Mouse (Mus musculus): ENCODE measurements at regions not wholly inside any gene's neighbourhood (a gene's known extent, or its start where the extent isn't known, plus 50 kb on each side); places are given as distances from the start of the nearest gene placed in this dataset.

DNA sequence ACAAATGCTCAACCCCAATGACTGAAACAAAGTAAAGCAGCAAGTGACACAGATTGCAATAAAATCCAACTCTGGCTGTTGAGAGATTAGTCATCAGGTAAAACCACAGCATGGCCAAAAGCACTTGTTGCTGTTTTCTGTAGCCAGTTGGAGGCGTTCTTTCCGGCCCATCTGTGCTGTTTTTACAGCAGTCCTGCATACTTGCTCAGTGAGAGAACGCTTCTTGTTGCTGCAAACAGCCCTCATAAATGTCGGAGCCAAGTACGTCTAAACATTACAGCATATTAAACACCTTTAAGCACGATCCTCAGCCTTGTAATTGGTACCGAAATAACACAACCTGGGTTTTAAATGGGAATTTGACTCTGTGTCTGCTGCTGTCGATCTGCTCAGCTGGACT, 65.6 kb upstream of the Hs3st3a1 start:
- peak; percentile 3 to 56 for DNase-seq (ENCODE audit: low spot score in 2 of 2)

DNA sequence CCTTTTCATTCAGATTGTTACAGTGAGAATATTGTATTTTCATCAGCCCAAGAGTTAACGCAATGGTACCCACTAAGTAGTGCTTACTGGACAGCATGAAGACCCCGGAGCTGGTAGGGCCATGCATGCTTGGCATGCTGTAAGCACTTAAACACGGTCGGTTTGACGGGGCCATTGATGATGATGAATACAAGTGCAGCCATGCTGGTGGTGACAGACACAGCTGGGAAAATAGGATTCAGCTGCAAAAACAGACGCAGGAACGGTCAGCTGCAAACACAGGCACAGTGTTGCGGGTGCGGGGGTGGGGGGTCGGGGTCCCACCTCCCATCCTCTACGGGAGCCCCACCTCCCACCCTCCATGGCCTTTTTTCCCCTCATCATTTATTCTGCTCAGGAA, 99.7 kb upstream of the Hs3st3a1 start:
- no peak for DNase-seq (ENCODE audit: low spot score in 2 of 2)

DNA sequence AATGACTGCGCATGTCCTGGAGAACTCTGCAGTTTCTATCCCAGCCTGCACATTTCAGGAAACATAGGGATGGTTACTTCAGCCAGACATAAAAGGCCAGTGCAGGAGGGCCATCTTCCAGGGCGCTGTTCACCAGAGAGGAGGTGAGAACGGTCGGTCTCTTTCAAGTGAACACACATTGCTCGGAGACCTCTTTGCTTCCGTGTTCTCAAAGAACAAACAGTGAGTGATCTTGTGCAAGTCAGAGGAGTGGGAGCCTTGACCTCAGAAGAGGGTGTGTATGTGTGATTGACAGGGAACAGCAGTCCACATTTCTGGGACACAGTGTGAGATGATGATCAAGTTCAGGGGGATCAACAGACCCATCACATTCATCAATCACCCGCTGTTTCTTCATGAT, 102.7 kb upstream of the Hs3st3a1 start:
- no peak for DNase-seq (ENCODE audit: low spot score in 2 of 2)

DNA sequence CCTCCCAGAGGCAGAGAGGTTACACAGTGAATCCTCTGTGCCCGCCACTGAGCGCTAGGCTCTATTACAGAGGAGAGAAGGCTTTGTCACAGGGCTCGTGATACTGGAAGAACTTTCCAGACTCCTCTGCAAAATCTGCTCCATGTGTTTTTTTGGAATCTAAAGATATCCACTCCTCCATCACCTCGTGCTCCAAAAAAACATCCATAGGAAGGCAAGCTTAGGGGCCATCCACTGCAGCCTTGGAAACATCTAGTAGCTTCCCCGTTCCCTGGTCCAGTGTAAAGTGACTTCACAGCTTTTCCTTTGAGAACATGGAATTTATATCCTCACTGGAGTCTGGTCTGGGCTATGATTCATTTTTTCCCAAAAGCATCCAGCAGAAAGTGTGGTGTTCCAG, 103.3 kb upstream of the Hs3st3a1 start:
- peak; percentile 6 to 59 for DNase-seq (ENCODE audit: low spot score in 2 of 2)

DNA sequence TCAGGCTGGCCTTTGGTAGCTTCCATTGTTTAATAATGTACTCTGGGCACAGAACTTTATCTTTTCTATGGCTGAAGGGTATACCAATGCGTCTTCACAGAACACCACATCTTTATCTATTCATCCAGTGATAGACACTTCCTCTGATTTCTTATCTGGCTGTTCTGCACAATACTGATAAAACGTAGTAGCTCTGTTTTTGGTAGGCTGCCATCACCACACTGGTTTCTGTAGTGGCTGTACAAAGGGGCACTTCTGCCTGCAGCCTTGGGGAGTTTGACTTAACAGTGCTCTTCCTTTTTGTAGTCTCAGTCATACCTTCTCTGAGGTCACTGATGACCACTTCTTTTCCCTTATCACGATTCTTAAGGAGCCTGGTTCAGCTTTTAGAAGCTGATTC, 106.0 kb upstream of the Hs3st3a1 start:
- DNase-seq (ENCODE audit: low spot score in 2 of 2) = no peak

DNA sequence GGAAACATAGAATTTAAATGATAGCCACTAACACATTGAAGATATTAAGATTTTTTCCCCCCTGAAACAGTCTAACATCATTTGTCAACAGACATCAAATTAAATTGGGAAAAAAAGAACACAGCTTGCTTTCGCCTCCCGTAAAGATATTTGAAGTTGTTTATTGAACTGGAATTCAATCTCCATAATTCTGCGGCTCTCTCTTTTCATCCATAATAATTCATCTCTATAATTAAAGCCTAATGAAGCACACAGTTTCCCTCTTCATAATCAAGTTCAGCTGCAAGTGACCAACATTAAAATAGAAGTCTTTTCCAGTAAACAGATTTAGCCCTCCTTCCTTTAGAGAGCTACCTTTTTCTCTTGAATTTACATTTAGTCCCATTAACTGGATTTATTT, 107.4 kb upstream of the Hs3st3a1 start:
- DNase-seq (ENCODE audit: low spot score in 2 of 2) = no peak

DNA sequence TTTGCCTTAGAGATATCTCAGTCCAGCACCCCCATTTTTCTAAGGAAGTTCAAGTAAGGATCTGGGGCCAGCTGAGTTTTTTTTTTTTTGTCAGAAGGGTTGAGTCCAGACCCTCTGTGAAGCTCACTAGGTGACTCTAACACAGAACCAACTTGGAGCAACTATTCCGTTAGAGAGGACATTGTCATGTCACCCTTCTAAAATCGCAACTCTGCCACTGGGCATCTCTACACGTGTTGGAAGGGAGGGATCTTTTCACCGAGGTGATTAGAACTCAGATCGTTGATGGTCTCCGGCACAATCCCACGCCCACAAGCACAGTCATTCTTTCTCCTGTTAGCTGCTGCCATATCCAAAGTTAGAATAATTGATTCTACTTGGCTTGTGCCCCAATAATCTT, 108.5 kb upstream of the Hs3st3a1 start:
- DNase-seq (ENCODE audit: low spot score in 2 of 2) = no peak

DNA sequence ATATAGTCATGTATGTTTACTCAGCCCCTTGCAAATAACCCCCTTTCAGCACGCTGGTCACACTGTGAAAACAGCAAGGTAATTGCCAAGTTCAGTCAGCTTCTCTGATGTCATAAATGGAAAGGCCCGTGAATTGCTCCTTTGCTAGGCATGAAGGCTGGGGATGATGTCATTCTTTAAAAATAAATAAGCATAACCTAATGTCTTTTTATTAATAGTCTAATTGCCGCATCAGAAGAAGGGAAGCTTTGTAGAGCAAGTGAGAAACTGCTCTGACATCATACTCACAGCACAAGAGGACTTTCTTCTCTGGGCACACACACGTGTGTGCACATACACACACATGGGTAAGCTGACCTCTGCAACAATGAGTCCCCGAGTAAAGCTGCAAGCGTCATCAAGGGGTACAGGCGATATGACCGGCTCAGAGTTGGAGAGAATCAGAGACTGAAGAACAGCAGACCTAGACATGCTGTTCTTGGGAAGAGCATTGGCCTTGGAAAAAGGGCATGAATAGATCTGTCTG, 113.2 kb upstream of the Hs3st3a1 start:
- DNase-seq (ENCODE audit: low spot score in 2 of 2) = no peak

DNA sequence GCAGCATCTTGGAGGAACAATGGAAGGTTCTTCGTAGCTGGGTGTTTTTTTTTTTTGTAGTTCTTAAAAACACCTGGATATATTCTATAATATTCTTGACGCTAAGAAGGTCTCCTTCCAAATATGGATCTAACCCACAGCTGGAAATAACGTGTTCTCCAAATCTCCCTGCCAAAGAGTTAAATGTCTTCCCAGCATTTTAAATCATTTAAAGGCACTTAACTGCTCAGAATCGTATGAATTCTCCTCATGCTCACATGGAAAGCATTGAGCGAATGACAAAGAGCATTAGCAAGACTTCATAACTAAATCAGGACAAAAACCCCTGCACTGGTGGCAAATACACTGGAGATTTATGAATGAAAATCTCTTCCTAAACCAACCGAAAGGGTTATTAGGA, 117.7 kb upstream of the Hs3st3a1 start:
- DNase-seq (ENCODE audit: low spot score in 2 of 2) = no peak

DNA sequence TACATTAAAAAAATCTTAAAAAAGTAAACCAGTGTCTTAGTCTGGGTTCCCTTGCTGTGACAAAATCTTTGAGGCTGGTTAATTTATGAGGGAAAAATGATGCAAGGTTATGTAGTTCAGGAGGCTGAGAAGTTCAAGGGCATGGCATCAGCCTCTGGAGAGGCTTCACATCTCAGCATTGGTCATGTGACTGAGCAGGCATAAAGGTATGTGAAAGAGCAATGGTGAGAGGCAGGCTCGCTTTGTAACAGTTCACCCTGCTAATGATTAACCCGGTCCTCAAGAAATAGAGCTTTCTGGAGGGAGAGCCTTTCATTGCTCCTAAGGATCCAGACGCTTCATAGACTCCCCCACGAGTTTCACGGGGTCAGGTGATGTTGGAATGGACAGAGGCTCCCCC, 120.1 kb upstream of the Hs3st3a1 start:
- DNase-seq (ENCODE audit: low spot score in 2 of 2) = no peak

DNA sequence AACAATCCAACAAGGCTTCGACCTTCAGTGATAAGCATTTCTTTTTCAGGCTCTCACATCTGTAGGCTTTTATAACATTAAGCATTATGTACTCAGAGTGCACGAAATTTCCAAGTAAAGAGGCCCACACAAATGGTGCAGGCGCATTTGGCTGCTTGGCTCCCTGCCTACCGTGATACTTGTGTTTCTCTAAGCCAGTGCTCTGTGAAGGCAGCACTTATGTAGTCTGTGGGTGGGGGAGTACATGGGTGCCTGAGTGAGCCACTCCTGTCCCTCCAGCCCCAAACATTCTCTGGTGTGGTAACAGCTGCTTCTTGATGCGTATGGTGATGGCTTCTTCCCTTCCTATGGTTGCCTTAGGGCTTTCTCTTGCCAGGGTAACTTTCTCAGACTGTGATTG, 121.9 kb upstream of the Hs3st3a1 start:
- no peak for DNase-seq (ENCODE audit: low spot score in 2 of 2)

DNA sequence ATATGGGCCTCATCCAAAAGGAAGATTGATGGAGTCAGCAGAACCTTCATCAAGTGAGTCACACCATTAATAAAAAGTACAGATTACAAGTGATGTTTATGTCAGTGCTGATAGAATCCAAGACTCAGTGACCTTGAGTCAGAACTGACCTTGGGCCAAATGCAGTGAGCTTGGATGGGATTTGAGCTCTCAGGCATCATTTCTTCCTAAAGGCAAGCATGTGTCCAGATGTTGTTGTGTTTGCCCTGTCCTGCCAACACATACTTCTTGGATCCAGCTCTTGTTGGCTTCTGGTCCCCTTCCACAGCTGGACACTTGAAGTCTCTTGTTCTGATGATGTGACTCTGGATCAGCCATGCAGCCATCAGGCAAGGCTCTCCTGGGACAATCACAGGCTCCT, 125.3 kb upstream of the Hs3st3a1 start:
- no peak for DNase-seq (ENCODE audit: low spot score in 2 of 2)

DNA sequence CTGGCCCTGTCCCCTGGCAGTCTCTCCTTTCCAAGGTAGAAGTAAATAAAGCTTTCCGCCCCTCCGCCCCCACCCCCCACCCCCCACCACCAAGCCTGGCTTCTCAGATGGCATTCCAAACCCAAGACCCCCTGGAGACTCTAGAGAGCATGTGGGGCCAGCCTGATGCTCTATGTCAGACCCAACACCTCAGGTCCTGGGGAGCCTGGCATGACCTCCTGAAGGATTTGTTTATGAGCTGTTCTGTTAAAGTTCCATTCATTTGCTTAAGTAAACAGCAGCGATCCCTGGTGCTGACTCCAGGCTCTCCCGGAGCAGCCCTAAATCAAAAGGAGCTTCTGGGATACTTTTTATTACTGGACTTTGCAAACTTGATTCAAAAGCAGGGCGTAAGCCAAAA, 137.3 kb upstream of the Hs3st3a1 start:
- DNase-seq (ENCODE audit: low spot score in 2 of 2) = no peak

DNA sequence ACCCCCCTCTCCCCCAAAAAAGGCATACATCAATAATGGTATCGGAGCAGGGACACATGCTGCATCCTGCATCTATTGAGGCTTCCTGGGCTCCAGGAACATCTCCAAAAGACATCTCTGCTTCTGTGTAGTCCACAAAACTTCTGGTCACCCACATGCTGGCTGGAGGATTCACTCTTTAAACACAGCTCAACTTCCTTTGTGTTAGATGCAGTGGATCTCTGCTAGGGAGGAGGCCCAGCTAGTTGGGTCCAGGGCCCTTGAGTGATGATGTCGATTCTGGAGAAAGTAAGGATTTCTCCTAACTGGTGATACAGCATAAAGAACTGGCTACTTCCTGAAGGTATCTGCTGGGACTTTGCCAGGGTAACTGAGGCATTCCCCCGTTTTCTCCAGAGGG, 146.9 kb upstream of the Hs3st3a1 start:
- DNase-seq (ENCODE audit: low spot score in 2 of 2) = no peak

DNA sequence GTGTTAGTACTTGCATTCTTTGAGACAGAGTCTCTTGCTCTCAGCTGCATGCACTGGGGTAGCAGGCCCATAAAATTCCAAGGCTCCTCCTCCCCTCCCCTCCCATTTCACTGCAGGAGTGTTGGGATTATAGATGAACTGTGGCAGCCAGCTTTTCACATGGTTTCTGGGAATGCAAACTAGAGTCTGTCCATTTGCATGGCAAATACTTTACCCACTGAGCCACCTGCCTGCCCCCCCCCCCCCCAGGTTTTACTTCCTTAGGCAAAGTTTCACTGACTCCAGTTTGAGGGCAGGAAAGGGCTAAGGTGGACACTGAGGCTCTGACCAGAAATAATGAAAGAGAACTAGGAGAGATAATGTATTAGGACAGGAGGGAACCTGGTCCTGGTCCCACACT, 147.6 kb upstream of the Hs3st3a1 start:
- no peak for DNase-seq (ENCODE audit: low spot score in 2 of 2)

DNA sequence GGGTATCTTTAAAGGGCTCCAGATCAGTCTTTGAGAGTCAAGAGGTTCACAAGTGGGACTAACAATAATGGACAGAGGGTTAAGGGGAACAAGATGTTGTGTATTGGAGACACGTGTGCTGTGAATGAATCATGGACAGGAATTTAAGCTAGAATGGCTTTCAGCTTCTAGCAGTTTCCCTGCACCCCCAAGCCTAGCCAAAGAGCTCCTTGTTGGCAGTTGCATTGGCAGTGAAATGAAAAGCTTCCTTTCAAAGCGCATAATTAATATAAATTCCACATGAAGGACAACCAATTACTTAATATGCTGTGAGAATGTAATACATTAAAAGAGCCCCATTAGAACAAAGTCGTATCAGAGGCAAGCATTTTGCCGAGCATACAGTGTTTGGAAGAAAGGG, 153.4 kb upstream of the Hs3st3a1 start:
- no peak for DNase-seq (ENCODE audit: low spot score in 2 of 2)

DNA sequence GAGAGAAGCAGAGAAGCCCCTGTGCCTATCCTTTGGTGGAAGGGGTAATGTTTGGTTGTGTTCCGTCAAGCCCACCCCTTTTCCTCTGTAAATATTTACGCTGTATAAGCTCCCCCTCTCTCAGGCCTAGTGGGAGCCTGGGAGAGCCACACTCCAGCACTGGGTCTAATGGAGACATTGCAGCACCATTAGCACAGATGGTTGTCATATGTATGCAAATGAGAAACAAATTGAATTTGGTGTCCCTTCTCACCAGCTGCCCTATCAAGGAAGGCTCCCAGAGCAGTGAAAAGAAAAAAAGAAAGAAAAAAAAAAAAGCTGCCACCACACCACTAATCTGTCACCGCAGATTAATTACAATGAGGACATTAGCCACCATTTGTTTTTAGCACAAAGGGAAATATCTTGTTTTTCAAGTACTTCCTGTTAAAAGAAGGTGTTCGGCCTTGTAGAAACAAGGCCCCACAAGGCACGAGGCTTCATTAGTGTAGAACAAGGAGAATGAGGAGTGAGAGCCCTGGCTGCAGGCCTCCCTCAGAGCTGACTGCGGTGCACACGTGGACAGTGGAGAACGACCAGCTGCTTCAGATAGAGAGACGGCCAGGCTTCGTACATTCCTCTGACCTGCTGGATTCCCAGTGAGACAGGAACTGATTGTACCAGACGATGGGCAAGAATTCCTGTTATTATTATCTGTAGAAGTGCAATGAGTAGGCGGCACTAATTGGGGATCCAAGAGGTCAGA, 156.7 kb upstream of the Hs3st3a1 start:
- DNase-seq (ENCODE audit: low spot score in 2 of 2) = no peak

DNA sequence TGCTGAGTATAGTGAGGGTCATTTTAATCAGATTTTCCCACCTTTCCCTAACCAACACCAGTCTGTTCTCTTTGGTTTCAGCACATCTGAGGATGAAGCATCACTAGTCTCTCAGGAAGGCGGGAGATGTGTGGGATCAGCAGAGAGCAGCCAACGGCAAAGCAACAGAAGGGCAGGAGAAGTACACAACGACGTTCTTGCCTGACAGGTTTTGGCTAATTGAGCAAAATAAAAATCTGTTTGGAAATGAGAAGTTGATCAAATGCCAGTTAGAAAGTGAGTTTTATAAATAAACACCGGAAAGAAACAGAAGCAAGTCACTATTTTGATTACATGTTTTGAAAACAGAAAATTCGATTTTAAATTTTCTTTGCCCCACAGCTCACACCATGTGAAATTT, 161.4 kb upstream of the Hs3st3a1 start:
- no peak for DNase-seq (ENCODE audit: low spot score in 2 of 2)

DNA sequence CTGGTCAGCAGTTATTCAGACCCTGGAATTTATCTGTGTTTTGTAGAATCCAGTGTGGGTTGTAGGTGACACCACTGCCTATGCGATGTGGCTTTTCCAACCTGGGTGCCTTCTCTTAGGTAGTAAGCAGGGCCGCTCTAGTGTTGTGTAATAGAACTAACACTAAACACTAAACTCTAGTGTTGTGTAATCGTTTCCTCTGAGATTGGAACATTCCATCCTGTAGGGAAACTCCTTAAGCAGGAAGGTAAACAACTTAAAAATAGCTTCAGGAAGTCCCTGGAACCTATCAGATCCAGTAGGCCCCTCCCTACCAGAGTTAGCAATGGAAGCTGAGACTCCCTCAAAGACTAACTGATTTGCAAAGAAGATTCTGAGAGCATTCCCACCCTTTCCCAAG, 161.9 kb upstream of the Hs3st3a1 start:
- no peak for DNase-seq (ENCODE audit: low spot score in 2 of 2)

DNA sequence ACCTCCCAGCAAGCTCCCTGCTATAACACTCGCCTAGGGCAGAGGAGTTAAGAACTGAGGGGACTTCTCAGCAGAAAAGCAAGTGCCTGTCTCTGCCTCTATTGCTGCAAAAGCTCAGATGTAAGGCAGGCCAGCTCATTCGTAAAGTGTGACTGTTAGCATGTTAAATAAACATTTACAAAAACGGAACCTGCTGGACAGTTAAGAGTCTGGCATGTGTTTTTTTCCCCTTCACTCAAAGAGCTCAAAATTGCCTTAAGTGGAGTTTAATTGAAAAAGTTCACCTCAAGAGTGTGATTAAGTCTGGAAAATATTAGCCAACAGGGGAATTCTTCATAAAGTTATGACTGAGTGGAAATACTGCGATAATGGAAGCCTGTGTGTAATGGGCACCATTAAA, 167.0 kb upstream of the Hs3st3a1 start:
- DNase-seq (ENCODE audit: low spot score in 2 of 2) = no peak

DNA sequence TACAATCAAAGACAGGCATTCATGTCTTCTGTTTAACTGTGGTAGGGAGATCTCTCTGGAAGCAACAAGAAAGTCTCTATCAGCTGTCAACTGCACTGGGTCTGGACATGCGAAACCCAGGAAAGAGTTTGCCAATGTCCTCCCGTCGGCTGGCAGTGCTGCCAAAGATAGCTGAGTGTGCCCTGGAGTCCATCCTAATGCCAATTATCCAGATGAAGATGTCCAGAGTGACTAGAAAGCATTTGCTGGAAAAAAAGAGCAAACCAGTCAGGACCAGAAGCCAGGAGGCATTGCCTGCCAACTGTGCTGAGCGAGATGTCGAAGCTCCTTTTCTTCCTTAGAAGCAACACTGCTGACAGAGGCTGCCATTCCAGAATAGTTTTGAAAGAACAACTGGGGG, 167.6 kb upstream of the Hs3st3a1 start:
- no peak for DNase-seq (ENCODE audit: low spot score in 2 of 2)

DNA sequence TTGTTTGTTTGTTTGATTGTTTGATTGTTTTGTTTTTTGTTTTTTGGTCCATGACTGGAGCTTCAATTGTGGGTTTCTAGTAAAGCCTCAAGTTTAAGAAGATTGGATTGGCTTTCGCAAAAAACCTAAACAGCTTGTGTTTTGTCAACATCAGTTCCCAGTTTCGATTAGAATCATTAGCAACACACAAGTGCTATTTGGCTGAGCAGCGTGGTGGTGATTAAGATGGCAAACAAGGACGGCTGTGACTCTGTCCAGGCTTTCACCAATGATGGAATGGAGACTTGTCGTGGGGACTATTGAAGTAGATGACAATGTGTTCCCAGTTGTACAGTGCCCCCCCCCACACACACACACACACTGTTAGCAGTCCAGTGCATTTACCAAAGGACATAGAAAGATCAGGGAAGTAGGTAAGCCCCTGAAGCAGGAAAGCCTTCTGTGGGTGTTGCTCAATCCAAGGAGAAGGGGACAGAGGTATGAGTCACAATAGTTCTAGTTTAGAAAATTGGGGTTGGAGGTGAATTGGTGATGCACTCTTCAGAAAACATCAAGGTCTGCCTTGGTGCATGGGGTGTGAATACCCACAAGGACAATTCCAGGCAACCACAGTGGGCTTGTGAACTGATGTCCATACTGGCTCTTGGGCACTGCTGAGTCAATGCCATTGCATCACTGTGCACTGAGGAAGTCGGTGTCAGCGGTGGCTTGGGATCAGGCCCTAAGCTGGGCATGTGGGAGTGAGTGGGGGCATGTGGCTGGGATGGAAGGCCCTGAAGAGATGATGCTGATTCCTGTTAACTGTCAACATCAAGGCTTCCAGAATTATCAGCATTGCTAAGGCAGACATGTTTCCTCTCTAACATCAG, 174.5 kb upstream of the Cox10 start:
- DNase-seq (ENCODE audit: low spot score in 2 of 2) = no peak

DNA sequence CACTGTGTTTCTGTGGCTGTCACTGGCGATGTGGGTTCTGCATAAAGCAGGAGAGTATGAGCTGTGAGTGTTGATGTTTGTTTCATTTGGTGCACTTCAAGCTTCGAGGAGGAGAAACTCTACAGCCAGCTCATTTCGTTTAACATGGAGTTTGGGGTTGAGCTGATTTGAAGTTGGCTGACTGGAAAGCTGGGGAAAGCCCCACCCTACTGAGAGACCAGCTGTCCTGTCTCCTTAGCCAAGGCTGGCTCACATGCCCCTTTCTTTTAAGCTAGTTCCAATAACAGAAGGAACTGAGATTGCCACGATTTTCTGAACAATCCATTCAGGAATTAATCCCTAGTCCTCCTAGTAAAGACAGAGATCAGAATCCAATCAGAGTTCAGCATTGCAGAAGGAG, 157.6 kb upstream of the Cox10 start:
- DNase-seq (ENCODE audit: low spot score in 2 of 2) = no peak

Data from left cerebral cortex, adult 8-10 months (tissue).